18 mouse cellular contexts compared by ENCODE assay signal in genomic region chr1:191459066-191459465, GRCm38 (mm10).
"Had no signal": no experiment of that assay in that cellular context is flagged by ENCODE, and none has a peak within 500 bp of the region (broad histone marks: within the 10 kb centered on the region; RNA-seq: fewer than 3 reads in every experiment).

No protein-coding gene starts in this region.

- H3K9ac ChIP-seq: kidney, embryonic 15.5 days; limb, embryonic 12.5 days; limb, embryonic 15.5 days; liver, embryonic 12.5 days; liver, embryonic 15.5 days had no signal

- H3K36me3 ChIP-seq: kidney, embryonic 15.5 days; limb, embryonic 12.5 days; limb, embryonic 15.5 days; liver, embryonic 12.5 days; liver, embryonic 15.5 days had no signal

- ATAC-seq: liver, embryonic 12.5 days had no signal

- H3K9me3 ChIP-seq: kidney, embryonic 15.5 days; limb, embryonic 12.5 days; limb, embryonic 15.5 days; liver, embryonic 12.5 days; liver, embryonic 15.5 days had no signal

- H3K27me3 ChIP-seq: kidney, embryonic 15.5 days; limb, embryonic 12.5 days; limb, embryonic 15.5 days; liver, embryonic 15.5 days had no signal

- H3K4me2 ChIP-seq: kidney, embryonic 15.5 days; limb, embryonic 12.5 days; limb, embryonic 15.5 days; liver, embryonic 12.5 days; liver, embryonic 15.5 days; midbrain, embryonic 11.5 days had no signal

- H3K4me3 ChIP-seq: kidney, embryonic 15.5 days; limb, embryonic 12.5 days; limb, embryonic 15.5 days; liver, embryonic 12.5 days; liver, embryonic 15.5 days had no signal

- H3K27ac ChIP-seq: kidney, embryonic 15.5 days; limb, embryonic 12.5 days; limb, embryonic 15.5 days; liver, embryonic 12.5 days; liver, embryonic 15.5 days had no signal

- DNase-seq: kidney, adult 8-10 months; kidney, postnatal 10 days; kidney, postnatal 4 days; left cerebral cortex, postnatal 4 days; lung, adult 2 months; lung, postnatal 14 days; lung, postnatal 4 days; midbrain, embryonic 14.5 days; retina, postnatal 1 day; right cerebral cortex, postnatal 25 days; thymus, adult 18-20 months; thymus, postnatal 36 days had no signal
